Mouse (Mus musculus) E14TG2a.4 (cell line): ENCODE measurements around the gene Zdhhc18.

ENCODE experiments used
- CTCF ChIP-seq: conservative IDR thresholded peaks from 2 replicates; pipeline ENCODE4 v1.5.1; 2014; ENCODE audit warnings: low read length
- NANOG ChIP-seq: IDR thresholded peaks from 2 replicates; pipeline ENCODE4 v1.6.1; 2014; ENCODE audit warnings: borderline replicate concordance, low read length, mixed read lengths
- POU5F1 ChIP-seq: IDR thresholded peaks from 2 replicates; pipeline ENCODE4 v1.6.1; 2014; ENCODE audit warnings: low read length, borderline replicate concordance

GRCm38 (mm10) chr4:133603056-133603455, 46.9 kb downstream of the Zdhhc18 start:
- TF ChIP-seq CTCF (no peak), NANOG (no peak), POU5F1 (no peak)
